Mouse (Mus musculus): Measurements from ENCODE around the gene Itga1. TPM values are rescaled to one million over a fixed set of nuclear protein-coding genes. Genes with fewer than 3 reads are reported as not detected.

Gene Itga1
- total RNA-seq, 4 experiments from 2014 or later: 5.5 to 6.9 (median 6.5) TPM

Other genes with a start within 250 kb of the Itga1 start
- under 1 TPM; 0.17 to 0.97 (median 0.26) TPM for gene Itga2, start 169.9 kb downstream of the Itga1 start, total RNA-seq (2022)
- 10 to 100 TPM in 1 of 4 experiments, 1 to 10 TPM in 3; 7.9 to 10.0 (median 9.2) TPM for gene Pelo, start 11.8 kb downstream of the Itga1 start, total RNA-seq (2022)
- 1 to 10 TPM; 2.0 to 3.2 (median 2.3) TPM for gene Gm49395, start within 50 bp of the Itga1 start, total RNA-seq (2022)

Data from gastrocnemius, adult 8-10 months (tissue).